Mouse (Mus musculus): Measurements from ENCODE around the gene Ksr1. TPM values are rescaled to one million over a fixed set of nuclear protein-coding genes. Genes with fewer than 3 reads are reported as not detected.

Gene Ksr1
- total RNA-seq, 2 experiments from 2014 or later = 67.8 to 77.2 TPM

GRCm38 (mm10) chr11:79093386-79093906, 52.8 kb downstream of the Ksr1 start:
- no peak for DNase-seq

- no peak for DNase-seq
These were observed 53.4 kb downstream of the Ksr1 start for GRCm38 (mm10) chr11:79092802-79093201.

GRCm38 (mm10) chr11:79092245-79092644, 54.0 kb downstream of the Ksr1 start:
- DNase-seq = no peak

- no peak for DNase-seq
These were observed 56.5 kb downstream of the Ksr1 start for GRCm38 (mm10) chr11:79089756-79090155.

- DNase-seq = no peak
These were observed 57.2 kb downstream of the Ksr1 start for GRCm38 (mm10) chr11:79089027-79089426.

GRCm38 (mm10) chr11:79088325-79088724, 57.9 kb downstream of the Ksr1 start:
- DNase-seq = no peak

- DNase-seq = peak; percentile 61
These were observed 58.4 kb downstream of the Ksr1 start for GRCm38 (mm10) chr11:79087731-79088311.

- no peak for DNase-seq
These were observed 59.4 kb downstream of the Ksr1 start for GRCm38 (mm10) chr11:79086787-79087186.

- no peak for DNase-seq
These were observed 61.1 kb downstream of the Ksr1 start for GRCm38 (mm10) chr11:79085059-79085458.

- no peak for DNase-seq
These were observed 63.2 kb downstream of the Ksr1 start for GRCm38 (mm10) chr11:79083018-79083441.

- peak; percentile 75 for DNase-seq
These were observed 65.0 kb downstream of the Ksr1 start for GRCm38 (mm10) chr11:79080965-79081891.

GRCm38 (mm10) chr11:79080081-79080480, 66.1 kb downstream of the Ksr1 start:
- DNase-seq = no peak

GRCm38 (mm10) chr11:79076484-79076883, 69.7 kb downstream of the Ksr1 start:
- DNase-seq = no peak

GRCm38 (mm10) chr11:79075044-79075443, 71.2 kb downstream of the Ksr1 start:
- no peak for DNase-seq

GRCm38 (mm10) chr11:79074611-79075010, 71.6 kb downstream of the Ksr1 start:
- no peak for DNase-seq

GRCm38 (mm10) chr11:79073583-79073982, 72.6 kb downstream of the Ksr1 start:
- DNase-seq = no peak

GRCm38 (mm10) chr11:79072108-79072507, 74.1 kb downstream of the Ksr1 start:
- DNase-seq = no peak

- no peak for DNase-seq
These were observed 74.9 kb downstream of the Ksr1 start for GRCm38 (mm10) chr11:79071082-79071972.

- no peak for DNase-seq
These were observed 76.6 kb downstream of the Ksr1 start for GRCm38 (mm10) chr11:79069453-79070153.

- DNase-seq = no peak
These were observed 79.0 kb downstream of the Ksr1 start for GRCm38 (mm10) chr11:79067172-79067571.

GRCm38 (mm10) chr11:79066191-79066530, 80.0 kb downstream of the Ksr1 start:
- no peak for DNase-seq
